Mouse (Mus musculus) lung, postnatal 14 days (tissue): ENCODE measurements around the gene Vegfc.

Experiments used
- DNase-seq: peaks from one replicate; pipeline ENCODE4 v3.0.0; 2021

Vegfc gene

GRCm38 (mm10) chr8:54077271-54078120, at the start of gene Vegfc:
Vegfc (plus strand) TSS chr8:54077606.
- DNase-seq, result peak; percentile 49

DNA sequence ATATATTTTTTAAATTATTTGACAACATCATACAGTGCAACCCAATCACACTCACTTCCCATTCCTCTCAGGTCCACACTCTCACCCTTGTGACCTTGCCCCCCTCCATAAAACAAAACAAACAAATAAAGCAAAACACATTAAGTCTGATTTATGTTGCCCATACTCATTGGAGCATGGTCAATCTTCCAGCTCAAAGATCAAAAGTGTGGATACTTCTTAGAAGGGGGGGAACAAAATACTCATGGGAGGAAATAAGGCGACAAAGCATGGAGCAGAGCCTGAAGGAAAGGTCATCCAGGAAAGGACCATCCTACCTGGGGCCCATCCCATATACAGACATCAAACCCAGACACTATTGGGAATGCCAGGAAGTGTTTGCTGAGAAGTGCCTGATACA, 42.8 kb upstream of the Vegfc start:
- no peak for DNase-seq

GRCm38 (mm10) chr8:54042601-54043000, 34.8 kb upstream of the Vegfc start:
- DNase-seq, result no peak

- no peak for DNase-seq
These were observed 33.9 kb upstream of the Vegfc start for GRCm38 (mm10) chr8:54043468-54043867.

DNA sequence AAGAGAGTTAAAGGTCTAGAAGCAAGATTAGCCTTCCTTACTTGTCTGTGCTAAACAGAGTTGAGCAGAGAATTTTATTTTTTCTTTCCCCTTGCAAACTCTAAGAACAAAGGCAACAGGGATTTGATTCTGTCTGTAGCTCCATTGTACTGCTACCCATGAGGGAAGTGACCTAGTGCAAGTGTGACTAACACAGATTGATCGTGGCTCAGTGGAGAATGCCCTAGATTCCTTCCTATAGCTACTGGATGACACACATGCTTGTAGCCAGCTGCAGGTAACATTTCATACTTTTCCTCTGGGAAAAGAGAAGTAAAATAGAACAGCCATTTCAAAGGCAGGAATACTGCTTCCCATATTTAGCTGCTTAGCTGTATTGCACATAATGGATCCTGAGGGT, 24.2 kb upstream of the Vegfc start:
- DNase-seq, result no peak

- no peak for DNase-seq
These were observed 11.9 kb upstream of the Vegfc start for GRCm38 (mm10) chr8:54065492-54065891.

DNA sequence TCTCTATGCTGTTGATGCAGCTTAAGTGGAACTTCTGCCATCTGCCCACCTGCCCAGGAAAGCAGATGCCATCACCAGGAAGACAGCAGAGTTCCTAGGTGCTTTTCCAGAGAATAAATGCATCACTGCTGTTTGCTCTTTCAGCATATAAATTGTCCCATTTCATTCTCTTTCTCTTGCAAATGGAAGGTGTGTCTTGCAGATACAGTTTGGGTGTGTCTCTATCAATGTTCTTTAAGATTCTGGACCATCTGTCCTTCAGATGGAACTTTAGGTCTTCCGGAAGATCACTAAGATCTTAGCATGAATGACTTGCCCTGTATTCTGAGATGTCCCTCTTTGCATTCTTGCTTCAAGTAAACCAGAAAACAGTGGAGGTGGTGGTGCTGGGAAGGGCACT, 1.1 kb upstream of the Vegfc start:
- DNase-seq, result no peak

DNA sequence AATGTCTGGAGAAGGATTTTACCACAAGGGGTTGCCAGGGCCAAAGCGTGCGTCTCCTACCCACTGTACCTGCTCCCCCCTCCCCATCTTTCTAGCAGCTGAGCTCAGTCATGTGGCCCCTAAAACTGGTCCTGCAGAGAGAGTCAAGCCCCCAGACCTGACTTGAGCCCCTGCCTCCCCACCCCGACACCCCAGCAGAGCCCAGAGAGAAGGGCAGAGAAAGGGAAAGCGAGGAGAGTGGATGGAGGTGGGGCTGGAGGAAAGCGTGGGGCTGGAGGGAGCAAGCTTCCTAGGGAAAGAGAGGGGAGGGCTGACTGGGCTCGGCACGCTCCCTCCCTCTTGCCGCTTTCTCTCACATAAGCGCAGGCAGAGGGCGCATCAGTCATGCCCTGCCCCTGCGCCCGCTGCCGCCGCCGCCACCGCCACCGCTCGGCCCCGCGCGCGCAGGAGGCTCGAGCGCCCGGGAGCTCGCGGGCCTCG, 575 bp upstream of the Vegfc start:
- DNase-seq, result peak; percentile 56

DNA sequence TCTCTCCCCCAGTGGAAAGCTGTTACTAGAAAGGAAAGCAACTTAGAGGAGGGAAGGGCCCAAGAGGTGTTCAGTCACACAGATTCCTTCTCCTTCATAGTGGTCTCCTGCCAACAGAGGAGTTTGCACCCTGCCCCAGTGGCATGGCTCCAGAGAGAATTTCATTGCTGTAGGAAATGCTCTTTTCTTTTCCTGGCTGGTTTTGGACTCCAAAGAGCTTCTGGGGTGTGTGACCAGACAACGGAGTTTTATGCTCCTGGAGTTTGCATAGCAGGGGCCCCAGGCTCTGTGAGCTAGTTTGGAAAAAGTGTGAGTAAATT, 675 bp downstream of the Vegfc start:
- peak; percentile 11 for DNase-seq

GRCm38 (mm10) chr8:54079001-54079400, 1.6 kb downstream of the Vegfc start:
- DNase-seq, result no peak

DNA sequence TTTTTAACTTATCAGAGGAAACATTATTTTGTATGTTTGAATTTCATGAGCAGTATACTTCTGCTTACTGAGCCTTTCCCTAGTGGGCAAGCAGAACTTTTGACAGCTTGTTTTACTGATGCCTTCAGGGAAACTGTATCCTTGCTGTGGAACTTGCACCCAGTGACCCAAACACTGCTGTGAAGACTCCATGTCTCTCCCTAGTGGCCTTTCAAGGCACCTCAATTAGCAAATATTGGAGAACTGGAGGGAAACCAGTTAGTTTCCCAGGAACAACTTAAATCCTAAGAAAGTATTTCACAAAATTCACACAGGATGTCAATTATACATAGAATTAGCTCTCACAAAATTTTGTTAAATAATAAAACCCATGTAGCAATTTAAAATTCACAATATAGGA, 2.2 kb downstream of the Vegfc start:
- no peak for DNase-seq

DNA sequence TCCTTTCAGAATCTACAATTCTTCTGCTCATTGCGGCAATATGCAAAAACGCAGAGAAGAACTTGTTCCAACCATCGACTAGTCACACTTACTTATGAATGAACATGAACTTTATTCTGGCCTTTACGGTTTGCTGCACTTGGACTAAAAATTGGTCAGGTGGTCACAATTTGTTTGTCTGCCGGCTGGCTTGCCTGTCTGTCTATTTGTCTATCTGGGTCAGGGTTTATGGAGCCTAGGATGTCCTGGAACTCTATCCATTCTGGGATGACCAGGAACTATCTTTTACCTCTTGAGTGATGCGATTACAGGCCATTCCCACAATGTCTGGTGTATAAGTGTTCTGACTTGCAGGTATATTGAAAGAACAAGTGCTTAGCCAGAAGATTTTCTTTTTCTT, 8.5 kb downstream of the Vegfc start:
- DNase-seq, result no peak

DNA sequence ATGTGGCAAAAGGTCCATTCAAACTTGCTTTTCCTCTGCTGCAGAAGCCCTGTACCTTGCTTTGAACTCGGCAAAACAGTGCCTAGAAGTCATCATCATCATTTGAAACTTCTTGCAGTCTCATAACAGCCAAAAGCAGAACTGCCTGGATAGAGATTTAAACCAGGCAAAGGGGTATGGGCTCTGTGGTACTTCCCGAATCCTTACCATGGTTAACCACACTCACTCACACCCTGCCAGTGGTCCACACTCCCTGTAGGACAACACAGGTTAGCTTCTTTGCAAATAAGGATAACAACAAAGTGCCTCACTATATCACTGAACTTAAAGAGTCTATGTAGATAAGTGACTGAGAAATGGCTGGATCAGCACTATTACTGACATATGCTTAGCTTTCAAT, 9.7 kb downstream of the Vegfc start:
- no peak for DNase-seq

- DNase-seq, result no peak
These were observed 11.8 kb downstream of the Vegfc start for GRCm38 (mm10) chr8:54089204-54089603.

DNA sequence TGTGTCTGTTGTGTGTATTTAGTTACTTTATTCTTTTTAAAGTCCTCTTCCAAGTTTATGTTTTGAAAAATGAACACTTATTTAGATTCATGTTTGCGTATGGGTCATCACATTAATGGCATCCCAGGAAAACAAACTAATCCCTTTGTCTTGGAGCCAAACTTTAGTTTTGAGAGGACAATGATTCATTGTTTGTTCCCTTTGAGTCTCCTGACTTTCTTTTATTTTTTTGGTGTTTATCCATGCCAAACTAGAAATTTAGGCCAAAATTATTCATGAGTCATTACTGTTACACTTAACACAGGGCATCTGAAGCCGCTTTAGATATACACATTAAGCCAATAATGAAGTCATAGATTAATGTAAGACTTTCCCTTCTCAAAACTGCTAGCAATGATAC, 12.5 kb downstream of the Vegfc start:
- no peak for DNase-seq

DNA sequence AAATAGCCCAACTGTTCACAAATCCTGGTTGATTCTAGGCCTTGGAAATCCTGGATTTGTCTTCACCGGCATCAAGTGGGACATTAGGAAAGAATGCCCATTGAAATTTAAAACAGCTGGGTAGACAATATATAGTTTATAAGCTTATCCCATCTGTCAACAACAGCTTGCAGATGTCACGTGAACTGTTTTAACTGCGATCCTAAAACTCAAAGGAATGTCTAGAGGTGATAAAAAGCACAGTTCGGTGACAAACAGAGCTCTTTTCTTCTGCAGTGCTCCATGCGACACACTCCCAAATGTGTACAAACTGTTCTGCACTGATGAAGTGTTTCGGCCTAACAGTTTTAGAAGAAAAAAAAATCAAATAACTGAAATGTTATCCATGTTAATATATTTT, 22.7 kb downstream of the Vegfc start:
- no peak for DNase-seq

DNA sequence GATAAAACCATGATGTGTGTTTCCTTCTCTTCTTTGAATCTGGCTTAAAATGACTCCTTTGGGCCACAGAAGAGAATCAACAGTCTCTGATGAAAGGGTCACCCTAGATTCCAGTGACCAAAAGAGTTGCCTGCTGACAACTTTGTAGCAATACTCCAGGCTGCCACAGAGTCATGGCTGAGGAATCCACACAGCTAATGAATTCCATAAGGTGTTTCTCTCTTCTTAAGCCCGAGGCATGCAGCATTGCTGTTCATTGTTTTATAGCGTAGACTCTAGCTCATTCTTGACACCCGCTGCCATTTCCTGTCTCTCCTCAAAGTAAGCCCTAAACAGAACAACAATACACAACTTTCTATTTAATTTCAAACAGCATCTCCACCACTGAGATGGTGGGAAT, 37.2 kb downstream of the Vegfc start:
- no peak for DNase-seq

- DNase-seq, result no peak
These were observed 42.7 kb downstream of the Vegfc start for GRCm38 (mm10) chr8:54120115-54120514.

GRCm38 (mm10) chr8:54121942-54122341, 44.5 kb downstream of the Vegfc start:
- no peak for DNase-seq

DNA sequence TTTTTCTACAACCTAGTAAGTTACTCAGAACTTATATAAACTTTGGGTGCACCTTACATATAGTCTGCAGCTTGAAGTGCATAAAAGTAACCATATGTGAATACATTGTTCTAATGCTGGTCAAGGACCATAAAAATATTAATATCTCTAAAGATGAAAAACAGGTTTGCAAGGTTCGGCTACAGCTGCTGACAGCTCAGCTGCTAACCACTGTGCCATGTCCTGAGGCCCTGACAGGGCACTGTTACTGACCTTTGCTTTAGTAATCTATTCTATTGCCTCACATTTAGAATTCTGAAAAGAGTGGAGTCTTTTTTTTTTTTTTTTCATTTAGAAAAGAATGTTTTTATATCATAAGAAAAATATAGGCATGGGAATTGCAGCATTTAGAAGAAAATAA, 44.9 kb downstream of the Vegfc start:
- DNase-seq, result no peak

DNA sequence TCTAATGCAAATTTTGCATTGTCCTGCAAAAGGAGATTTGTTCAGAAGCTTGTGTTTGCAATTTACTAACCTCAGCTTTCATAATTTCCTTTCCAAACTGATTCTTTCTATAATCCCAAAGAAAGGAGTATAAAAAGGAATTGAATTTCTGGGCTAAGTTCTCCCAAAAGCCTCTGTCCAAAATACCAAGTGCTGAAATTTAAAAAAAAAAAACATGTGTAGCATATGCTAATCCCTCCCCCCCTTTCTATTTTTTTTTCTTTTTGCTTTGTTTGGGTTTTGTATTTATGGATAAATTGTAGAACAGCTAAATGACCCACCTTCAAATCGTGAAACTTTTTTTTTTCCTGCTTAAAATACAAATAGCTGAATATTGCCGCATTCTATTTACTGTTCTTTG, 53.2 kb downstream of the Vegfc start:
- DNase-seq, result no peak

GRCm38 (mm10) chr8:54153240-54153639, 75.8 kb downstream of the Vegfc start:
- peak; percentile 75 for DNase-seq

- no peak for DNase-seq
These were observed 86.1 kb downstream of the Vegfc start for GRCm38 (mm10) chr8:54163505-54163904.

- no peak for DNase-seq
These were observed 107.9 kb downstream of the Vegfc start for GRCm38 (mm10) chr8:54185336-54185735.

DNA sequence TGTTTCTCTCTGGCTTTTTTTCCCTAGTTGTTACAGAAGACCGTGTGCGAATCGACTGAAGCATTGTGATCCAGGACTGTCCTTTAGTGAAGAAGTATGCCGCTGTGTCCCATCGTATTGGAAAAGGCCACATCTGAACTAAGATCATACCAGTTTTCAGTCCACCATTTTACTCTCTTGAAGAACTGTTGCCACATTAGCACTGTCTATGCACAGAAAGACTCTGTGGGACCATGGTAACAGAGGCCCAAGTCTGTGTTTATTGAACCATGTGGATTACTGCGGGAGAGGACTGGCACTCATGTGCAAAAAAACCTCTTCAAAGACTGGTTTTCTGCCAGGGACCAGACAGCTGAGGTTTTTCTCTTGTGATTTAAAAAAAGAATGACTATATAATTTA, 108.5 kb downstream of the Vegfc start:
- DNase-seq, result no peak
